Mouse (Mus musculus): ENCODE measurements at regions not wholly inside any gene's neighbourhood (a gene's known extent, or its start where the extent isn't known, plus 50 kb on each side); places are given as distances from the start of the nearest gene placed in this dataset.
"Not testable (repeated sequence)": the region's sequence is repeated elsewhere in the genome, so short reads cannot be mapped to it uniquely, and the experiment has no call there.

DNA sequence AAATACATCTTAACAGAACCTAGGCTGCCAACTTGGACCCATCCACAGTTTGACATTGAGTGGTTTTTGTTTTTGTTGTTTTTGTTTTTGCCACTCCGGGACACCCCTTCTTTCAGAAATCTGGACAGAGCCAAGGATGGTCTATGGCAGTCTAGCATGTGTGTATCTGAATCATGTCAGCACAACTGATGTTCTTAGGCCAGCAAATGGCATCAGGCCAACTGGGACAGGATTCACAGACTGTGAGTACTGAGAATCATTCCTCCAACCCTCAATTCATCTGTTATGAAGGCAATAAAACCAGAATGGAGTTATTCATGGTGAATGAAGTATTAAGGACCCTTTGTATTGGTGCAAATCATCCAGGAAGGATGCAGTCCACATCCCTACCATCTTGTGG, 1372.5 kb upstream of the Rag2 start:
- intact Hi-C loops (cut with DNase I) = no loop called here

DNA sequence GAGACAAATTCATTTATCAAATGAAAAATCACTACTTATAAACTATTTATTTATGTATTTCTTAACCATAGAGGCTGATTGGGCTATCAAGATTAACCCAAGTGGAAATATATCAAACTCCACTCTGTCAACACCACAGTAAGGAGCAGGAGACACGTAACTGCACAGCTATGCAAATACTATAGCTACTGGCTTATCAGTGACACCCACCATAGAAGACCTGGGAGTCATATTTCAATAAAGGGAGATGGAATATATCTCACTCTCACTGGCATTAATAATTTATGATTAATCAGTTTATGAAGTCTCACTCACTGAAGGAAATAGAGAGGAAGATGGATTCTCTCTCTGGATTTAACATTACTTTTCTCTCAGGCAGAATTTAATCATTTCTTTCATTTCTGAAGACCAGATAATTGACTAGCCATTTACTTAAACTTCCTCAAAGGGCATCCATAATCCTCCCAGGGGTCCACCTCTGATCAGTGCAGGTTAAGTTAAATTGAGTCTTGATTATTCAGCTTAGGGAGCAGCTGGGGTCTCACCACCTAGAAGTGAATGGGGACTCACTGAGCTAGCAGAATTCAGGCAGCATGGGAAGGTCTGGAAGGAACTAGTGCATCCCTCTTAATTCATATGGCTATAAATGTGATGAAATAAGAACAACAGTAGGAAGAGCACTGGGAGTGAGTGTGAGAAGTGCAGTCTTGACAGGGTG, 1365.2 kb upstream of the Rag2 start:
- no peak for DNase-seq
- intact Hi-C loops (cut with DNase I) = no loop called here

More for the DNA sequence above, 1372.5 kb upstream of the Rag2 start:
- DNase-seq = no peak

DNA sequence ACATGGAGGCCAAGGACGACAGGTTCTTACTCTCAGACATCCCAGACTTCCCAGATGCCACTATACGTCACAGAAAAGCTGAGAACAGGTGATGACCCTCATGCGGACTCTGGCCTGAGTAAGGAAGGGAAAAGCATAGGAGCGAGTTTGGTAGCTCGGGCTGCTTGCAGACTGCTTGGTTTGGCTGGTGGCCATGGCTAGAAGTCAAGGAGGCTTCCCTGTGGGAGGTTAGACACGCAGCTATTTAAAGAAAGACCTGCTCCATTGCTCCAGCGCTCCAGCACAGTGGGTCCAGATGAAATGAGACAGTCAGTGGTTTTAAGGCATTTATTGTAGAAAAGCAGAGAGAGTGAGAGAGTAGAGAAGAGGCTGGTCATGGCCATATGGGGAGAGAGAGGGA, 1318.0 kb upstream of the Rag2 start:
- intact Hi-C loops (cut with DNase I) = no loop called here
- no peak for DNase-seq

DNA sequence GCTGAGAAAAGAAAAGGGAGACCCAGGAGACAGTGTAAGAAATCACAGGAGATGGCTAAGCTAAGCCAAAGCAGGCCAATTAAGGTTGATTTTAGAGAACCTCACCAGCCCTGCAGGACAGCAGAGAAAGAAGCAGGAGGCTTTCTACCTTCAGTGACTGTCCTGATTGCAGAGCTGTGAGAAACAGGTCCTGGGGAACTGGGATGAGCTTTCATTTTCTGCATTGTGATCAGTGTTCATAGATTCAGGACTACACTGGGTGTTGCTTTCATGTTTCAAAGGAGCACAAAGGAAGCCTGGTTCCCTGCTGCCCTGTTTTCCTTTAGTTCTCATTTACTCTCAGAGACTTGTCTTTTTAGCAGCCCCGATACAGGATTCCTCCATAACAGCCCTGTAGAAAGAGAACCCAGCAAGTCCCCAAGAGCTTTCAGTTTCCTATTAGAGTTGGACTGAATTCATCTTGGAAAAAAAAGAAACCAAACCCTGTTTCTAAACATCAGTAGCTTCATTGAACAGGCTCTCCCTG, 1311.7 kb upstream of the Rag2 start:
- no peak for DNase-seq
- intact Hi-C loops (cut with DNase I) = no loop called here

DNA sequence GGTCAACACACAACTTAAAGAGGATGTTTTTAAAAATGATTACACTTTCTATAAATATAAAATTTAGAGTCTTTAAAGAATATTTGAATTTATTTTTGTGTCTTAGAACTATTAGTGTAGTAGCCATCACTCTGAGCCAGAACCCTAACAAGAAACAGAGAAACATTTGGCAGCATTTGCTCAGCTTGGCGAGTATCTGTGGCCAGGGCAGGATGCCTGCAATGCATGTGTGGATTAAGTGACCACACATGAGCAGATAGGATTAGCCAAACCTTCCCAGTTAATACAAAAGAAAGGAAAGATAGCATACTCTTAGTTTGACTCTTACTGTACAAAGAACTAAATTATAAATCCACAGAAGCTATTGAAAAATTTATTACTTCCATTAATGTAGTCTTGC, 1304.1 kb upstream of the Rag2 start:
- intact Hi-C loops (cut with DNase I) = no loop called here
- DNase-seq = peak in 1 of 2 experiments; percentile 17

- intact Hi-C loops (cut with DNase I) = no loop called here
- DNase-seq = no peak
These were observed 1283.8 kb upstream of the Rag2 start for GRCm38 (mm10) chr2:100340713-100341112.

GRCm38 (mm10) chr2:100344921-100345425, 1279.5 kb upstream of the Rag2 start:
- intact Hi-C loops (cut with DNase I) = no loop called here
- no peak for DNase-seq

GRCm38 (mm10) chr2:100365616-100366015, 1258.9 kb upstream of the Rag2 start:
- DNase-seq; intact Hi-C loops (cut with DNase I): not testable (repeated sequence)

DNA sequence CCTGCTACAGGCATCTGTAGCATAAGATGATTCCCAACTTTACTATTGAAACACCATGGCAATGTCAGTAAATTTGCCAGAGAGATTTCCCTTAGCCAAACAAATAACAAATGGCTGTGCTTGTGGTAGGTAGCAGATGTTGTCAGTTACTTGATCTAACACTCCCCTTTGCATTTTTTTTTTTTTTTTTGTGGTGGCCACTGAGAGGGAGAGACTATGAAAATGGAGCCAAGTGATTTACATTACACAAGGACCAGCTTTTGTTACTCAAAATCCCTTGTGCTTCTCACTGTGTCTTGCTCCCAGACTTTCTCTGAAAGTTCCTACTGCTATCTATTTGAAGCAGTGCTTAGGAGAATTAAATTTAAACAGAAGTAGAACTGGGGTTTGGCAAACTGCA, 1224.7 kb upstream of the Rag2 start:
- no peak for DNase-seq
- intact Hi-C loops (cut with DNase I) = no loop called here

- DNase-seq = no peak
- intact Hi-C loops (cut with DNase I) = no loop called here
These were observed 1197.9 kb upstream of the Rag2 start for GRCm38 (mm10) chr2:100426661-100427060.

- no peak for DNase-seq
- intact Hi-C loops (cut with DNase I) = no loop called here
These were observed 1189.5 kb upstream of the Rag2 start for GRCm38 (mm10) chr2:100434991-100435390.

- intact Hi-C loops (cut with DNase I) = no loop called here
- no peak for DNase-seq
These were observed 1178.7 kb upstream of the Rag2 start for GRCm38 (mm10) chr2:100445868-100446267.

DNA sequence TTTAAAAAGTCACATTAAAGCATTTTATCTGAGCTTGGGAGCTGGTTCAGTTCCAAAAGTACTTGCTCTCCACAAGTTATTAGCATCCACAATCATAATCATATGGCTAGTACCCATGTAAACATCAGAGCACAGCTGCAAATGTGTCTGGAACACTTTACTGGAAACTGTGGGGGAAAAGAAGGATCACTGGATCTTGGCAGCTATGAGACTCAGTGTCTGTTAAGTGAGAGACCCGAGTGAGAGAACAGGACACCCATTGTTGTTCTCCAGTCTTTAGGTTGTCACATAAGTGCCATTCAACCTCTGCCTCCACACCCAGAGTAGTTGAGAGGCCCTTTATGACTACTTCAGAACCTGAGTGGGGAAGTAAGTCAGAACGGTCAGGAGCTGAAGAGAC, 1178.2 kb upstream of the Rag2 start:
- no peak for DNase-seq
- intact Hi-C loops (cut with DNase I) = no loop called here

- intact Hi-C loops (cut with DNase I); DNase-seq: not testable (repeated sequence)
These were observed 1164.9 kb upstream of the Rag2 start for GRCm38 (mm10) chr2:100459641-100460040.

- intact Hi-C loops (cut with DNase I); DNase-seq: not testable (repeated sequence)
These were observed 1138.3 kb upstream of the Rag2 start for GRCm38 (mm10) chr2:100486229-100486628.

DNA sequence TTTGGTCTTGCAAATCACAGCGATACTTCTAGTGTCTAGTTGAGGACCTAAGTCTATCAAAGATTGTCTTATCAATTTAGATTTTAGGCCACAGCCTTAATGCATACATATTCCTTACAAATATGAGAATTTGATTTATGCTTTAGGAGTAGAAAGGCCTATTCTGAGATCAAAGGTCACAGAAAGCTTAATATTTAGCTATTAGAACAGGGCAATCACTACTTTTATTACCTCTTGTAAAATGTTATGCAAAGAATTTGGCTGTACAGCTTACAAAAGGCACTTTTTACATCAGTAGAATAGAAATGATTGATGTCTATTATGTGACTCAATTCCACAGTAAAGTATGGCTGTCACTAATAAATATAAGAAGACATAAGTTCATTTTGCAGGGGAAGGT, 1119.4 kb upstream of the Rag2 start:
- DNase-seq = not testable (repeated sequence)

More for the DNA sequence above, 1119.4 kb upstream of the Rag2 start:
- intact Hi-C loops (cut with DNase I) = not testable (repeated sequence)
